Mouse (Mus musculus) heart, postnatal 4 days (tissue): ENCODE measurements around the gene Bloc1s4. TPM values are rescaled to one million over a fixed set of nuclear protein-coding genes. Genes with fewer than 3 reads are reported as not detected.

Experiments
- DNase-seq: peaks from one replicate; pipeline ENCODE4 v3.0.0; 2021
- total RNA-seq, 2 experiments: library from RNA; stranded (reverse); gene quantifications; 2 replicates each; pipeline ENCODE4 v1.2.3; 2021

Gene Bloc1s4
- total RNA-seq: 10 to 100 TPM; 11.6 to 13.7 TPM

GRCm38 (mm10) chr5:36748536-36749061, at the start of gene Bloc1s4:
Bloc1s4 (minus strand) TSS chr5:36748650.
- peak; percentile 93 for DNase-seq

- no peak for DNase-seq
These were observed 48.8 kb upstream of the Bloc1s4 start for GRCm38 (mm10) chr5:36797291-36797690.

- peak; percentile 95 for DNase-seq
These were observed 48.0 kb upstream of the Bloc1s4 start, which contains the start of gene Mrfap1 for GRCm38 (mm10) chr5:36796296-36797014. Mrfap1 (minus strand) TSS chr5:36796772.

GRCm38 (mm10) chr5:36795647-36796295, 47.3 kb upstream of the Bloc1s4 start:
- DNase-seq: peak; percentile 78

GRCm38 (mm10) chr5:36791861-36792260, 43.4 kb upstream of the Bloc1s4 start:
- no peak for DNase-seq

- no peak for DNase-seq
These were observed 37.6 kb upstream of the Bloc1s4 start for GRCm38 (mm10) chr5:36786052-36786451.

- DNase-seq: no peak
These were observed 31.1 kb upstream of the Bloc1s4 start for GRCm38 (mm10) chr5:36779512-36779911.

- DNase-seq: no peak
These were observed 30.5 kb upstream of the Bloc1s4 start for GRCm38 (mm10) chr5:36778901-36779300.

- DNase-seq: no peak
These were observed 28.7 kb upstream of the Bloc1s4 start for GRCm38 (mm10) chr5:36777186-36777585.

- no peak for DNase-seq
These were observed 27.6 kb upstream of the Bloc1s4 start for GRCm38 (mm10) chr5:36776021-36776575.

GRCm38 (mm10) chr5:36775317-36775716, 26.9 kb upstream of the Bloc1s4 start:
- no peak for DNase-seq

- no peak for DNase-seq
These were observed 24.1 kb upstream of the Bloc1s4 start for GRCm38 (mm10) chr5:36772586-36772985.

- DNase-seq: no peak
These were observed 21.2 kb upstream of the Bloc1s4 start for GRCm38 (mm10) chr5:36769603-36770002.

GRCm38 (mm10) chr5:36766958-36767703, 18.7 kb upstream of the Bloc1s4 start:
- no peak for DNase-seq

GRCm38 (mm10) chr5:36759848-36760247, 11.4 kb upstream of the Bloc1s4 start:
- no peak for DNase-seq

GRCm38 (mm10) chr5:36757033-36757432, 8.6 kb upstream of the Bloc1s4 start:
- no peak for DNase-seq

- no peak for DNase-seq
These were observed 1.9 kb upstream of the Bloc1s4 start for GRCm38 (mm10) chr5:36750119-36751078.

- peak; percentile 25 for DNase-seq
These were observed 485 bp downstream of the Bloc1s4 start for GRCm38 (mm10) chr5:36747794-36748535.

- DNase-seq: no peak
These were observed 1.4 kb downstream of the Bloc1s4 start for GRCm38 (mm10) chr5:36747071-36747470.

- peak; percentile 92 for DNase-seq
These were observed 6.2 kb downstream of the Bloc1s4 start for GRCm38 (mm10) chr5:36742126-36742848.
